Mouse (Mus musculus) splenic B cell, adult 2 months (primary cell): ENCODE data around the gene C1qtnf5.

Source experiments
- DNase-seq: peaks from one replicate; pipeline ENCODE4 v3.0.0-alpha.2; 2011; ENCODE audit warnings: low read depth, low spot score
- H3K27me3 ChIP-seq: 2 replicates; pipeline ENCODE4 v1.6.1; 2012; ENCODE audit warnings: mild to moderate bottlenecking, low read length, moderate library complexity, mixed read lengths; ENCODE audit not compliant: control insufficient read depth, poor library complexity, insufficient read depth, severe bottlenecking
- H3K36me3 ChIP-seq: 2 replicates; pipeline ENCODE4 v1.6.1; 2012; ENCODE audit warnings: mild to moderate bottlenecking, low read length, moderate library complexity, mixed read lengths; ENCODE audit not compliant: control insufficient read depth, poor library complexity, insufficient read depth, severe bottlenecking

The C1qtnf5 gene

GRCm38 (mm10) chr9:44126746-44127145 lies 19.7 kb downstream of the C1qtnf5 start:
- Histone ChIP-seq H3K27me3 (no peaks in the 10 kb centered on the region), H3K36me3 (no peaks in the 10 kb centered on the region)
- no peak for DNase-seq

- DNase-seq = no peak
- no peaks in the 10 kb centered on the region for H3K27me3 ChIP-seq
- no peaks in the 10 kb centered on the region for H3K36me3 ChIP-seq
These were observed 20.3 kb downstream of the C1qtnf5 start for GRCm38 (mm10) chr9:44127351-44127801.

- DNase-seq = no peak
- peaks cover 3% of the 10 kb centered on the region; the same call in 1 of the 2 replicates for H3K27me3 ChIP-seq
- no peaks in the 10 kb centered on the region for H3K36me3 ChIP-seq
These were observed 22.6 kb downstream of the C1qtnf5 start for GRCm38 (mm10) chr9:44129633-44130032.

- peaks cover 3% of the 10 kb centered on the region; the same call in 1 of the 2 replicates for H3K27me3 ChIP-seq
- DNase-seq = peak; percentile 69
These were observed 23.0 kb downstream of the C1qtnf5 start for GRCm38 (mm10) chr9:44130034-44130433.

GRCm38 (mm10) chr9:44130581-44131275 lies 23.7 kb downstream of the C1qtnf5 start:
- Histone ChIP-seq H3K27me3 (peaks cover 3% of the 10 kb centered on the region; the same call in 1 of the 2 replicates), H3K36me3 (no peaks in the 10 kb centered on the region)
- DNase-seq = peak; percentile 48

More at GRCm38 (mm10) chr9:44130034-44130433, 23.0 kb downstream of the C1qtnf5 start:
- no peaks in the 10 kb centered on the region for H3K36me3 ChIP-seq

GRCm38 (mm10) chr9:44131276-44131590 lies 24.2 kb downstream of the C1qtnf5 start:
- Histone ChIP-seq H3K36me3 (no peaks in the 10 kb centered on the region), H3K27me3 (peaks cover 3% of the 10 kb centered on the region; the same call in 1 of the 2 replicates)
- DNase-seq = no peak

- DNase-seq = no peak
- Histone ChIP-seq H3K27me3 (peaks cover 3% of the 10 kb centered on the region; the same call in 1 of the 2 replicates), H3K36me3 (no peaks in the 10 kb centered on the region)
These were observed 25.2 kb downstream of the C1qtnf5 start for GRCm38 (mm10) chr9:44132200-44132599.

- Histone ChIP-seq H3K36me3 (no peaks in the 10 kb centered on the region), H3K27me3 (peaks cover 3% of the 10 kb centered on the region; the same call in 1 of the 2 replicates)
- no peak for DNase-seq
These were observed 26.2 kb downstream of the C1qtnf5 start for GRCm38 (mm10) chr9:44133287-44133686.

GRCm38 (mm10) chr9:44134101-44134850 lies 27.2 kb downstream of the C1qtnf5 start, which contains the start of gene Mcam:
TSS of gene Mcam (plus strand) at chr9:44134469.
- Histone ChIP-seq H3K27me3 (peaks cover 3% of the 10 kb centered on the region; the same call in 1 of the 2 replicates), H3K36me3 (no peaks in the 10 kb centered on the region)
- DNase-seq = peak; percentile 42

GRCm38 (mm10) chr9:44134851-44135730 lies 28.0 kb downstream of the C1qtnf5 start:
- peaks cover 3% of the 10 kb centered on the region; the same call in 1 of the 2 replicates for H3K27me3 ChIP-seq
- no peaks in the 10 kb centered on the region for H3K36me3 ChIP-seq
- peak; percentile 28 for DNase-seq

- DNase-seq = no peak
- no peaks in the 10 kb centered on the region for H3K36me3 ChIP-seq
- H3K27me3 ChIP-seq = peaks cover 3% of the 10 kb centered on the region; the same call in 1 of the 2 replicates
These were observed 28.8 kb downstream of the C1qtnf5 start for GRCm38 (mm10) chr9:44135731-44136411.

GRCm38 (mm10) chr9:44137846-44138245 lies 30.8 kb downstream of the C1qtnf5 start:
- Histone ChIP-seq H3K36me3 (no peaks in the 10 kb centered on the region), H3K27me3 (peaks cover 3% of the 10 kb centered on the region; the same call in 1 of the 2 replicates)
- no peak for DNase-seq

- Histone ChIP-seq H3K36me3 (peaks cover 8% of the 10 kb centered on the region; the same call in 1 of the 2 replicates), H3K27me3 (no peaks in the 10 kb centered on the region)
- DNase-seq = no peak
These were observed 34.9 kb downstream of the C1qtnf5 start for GRCm38 (mm10) chr9:44141951-44142350.

- H3K36me3 ChIP-seq = peaks cover 8% of the 10 kb centered on the region; the same call in 1 of the 2 replicates
- DNase-seq = no peak
- H3K27me3 ChIP-seq = no peaks in the 10 kb centered on the region
These were observed 36.4 kb downstream of the C1qtnf5 start for GRCm38 (mm10) chr9:44143421-44143820.
